Mouse (Mus musculus) myocyte (in vitro differentiated cells): Measurements from ENCODE around the gene Cst7.

Experiments used
- CEBPB ChIP-seq: IDR thresholded peaks from 2 replicates; pipeline ENCODE4 v1.6.1; 2011; ENCODE audit warnings: mild to moderate bottlenecking, moderate library complexity; ENCODE audit not compliant: poor library complexity, insufficient read depth, severe bottlenecking
- MAX ChIP-seq: IDR thresholded peaks from one replicate; pipeline ENCODE4 v1.6.1; 2011; ENCODE audit warnings: low read depth, mild to moderate bottlenecking, control low read depth
- MYOD1 ChIP-seq, 3 experiments: IDR thresholded peaks; one replicate each; pipeline ENCODE4 v1.6.1; 2011; ENCODE audit warnings: control low read depth in 2 of 3, low read depth in 2 of 3, mild to moderate bottlenecking in 2 of 3, moderate library complexity in 1 of 3; ENCODE audit not compliant: insufficient read length in 2 of 3, control insufficient read depth in 1 of 3
- MYOG ChIP-seq, 3 experiments: IDR thresholded peaks; one replicate each; pipeline ENCODE4 v1.6.1; 2011; ENCODE audit warnings: control low read depth in 2 of 3, low read depth in 2 of 3, mild to moderate bottlenecking in 2 of 3; ENCODE audit not compliant: insufficient read length in 2 of 3, control insufficient read depth in 1 of 3, insufficient read depth in 1 of 3
- POLR2A ChIP-seq: IDR thresholded peaks from one replicate; pipeline ENCODE4 v1.6.1; 2011; ENCODE audit warnings: low read depth, mild to moderate bottlenecking, control low read depth, moderate library complexity; ENCODE audit not compliant: insufficient read length
- POLR2AphosphoS2 ChIP-seq: IDR thresholded peaks from one replicate; pipeline ENCODE4 v1.6.1; 2011; ENCODE audit warnings: low read depth, control low read depth; ENCODE audit not compliant: insufficient read length
- REST ChIP-seq: IDR thresholded peaks from one replicate; pipeline ENCODE4 v1.6.1; 2011; ENCODE audit warnings: mild to moderate bottlenecking, control low read depth, moderate library complexity; ENCODE audit not compliant: insufficient read depth, insufficient read length
- TCF12 ChIP-seq: IDR thresholded peaks from one replicate; pipeline ENCODE4 v1.6.1; 2011; ENCODE audit warnings: mild to moderate bottlenecking, control low read depth; ENCODE audit not compliant: poor library complexity, insufficient read depth, severe bottlenecking
- USF1 ChIP-seq: IDR thresholded peaks from one replicate; pipeline ENCODE4 v1.6.1; 2011; ENCODE audit warnings: low read depth, mild to moderate bottlenecking, control low read depth, moderate library complexity

- TF ChIP-seq POLR2A, result no peak
- no peak for TF ChIP-seq MAX
- no peak for TF ChIP-seq USF1
- no peak for TF ChIP-seq REST
- TF ChIP-seq CEBPB, result no peak
- no peak for TF ChIP-seq TCF12
- TF ChIP-seq MYOG (IDR thresholded peaks at IDR 0.05; ENCODE audit: control insufficient read depth in 1 of 3, insufficient read depth in 1 of 3, insufficient read length in 2 of 3, low read depth in 2 of 3), result no peak
- no peak for TF ChIP-seq MYOD1 (IDR thresholded peaks at IDR 0.05; ENCODE audit: control insufficient read depth in 1 of 3, insufficient read length in 2 of 3, low read depth in 2 of 3)
- TF ChIP-seq POLR2AphosphoS2, result no peak
Observed at GRCm38 (mm10) chr2:150569847-150570590, at the start of gene Cst7.
